Mouse (Mus musculus): ENCODE measurements around the gene Hoxc12. TPM values are rescaled to one million over a fixed set of nuclear protein-coding genes. Genes with fewer than 3 reads are reported as not detected.
A peak's percentile ranks its signal among the peaks of the same experiment; 100 is the strongest.

Hoxc12 gene
- total RNA-seq, 2 experiments from 2014 or later, result not detected

- DNase-seq (ENCODE audit: low spot score), result peak; percentile 78
These were observed 27.4 kb downstream of the Hoxc12 start for GRCm38 (mm10) chr15:102963671-102964640.

GRCm38 (mm10) chr15:102965003-102965891 is 28.7 kb downstream of the Hoxc12 start:
- no peak for DNase-seq (ENCODE audit: low spot score)

DNA sequence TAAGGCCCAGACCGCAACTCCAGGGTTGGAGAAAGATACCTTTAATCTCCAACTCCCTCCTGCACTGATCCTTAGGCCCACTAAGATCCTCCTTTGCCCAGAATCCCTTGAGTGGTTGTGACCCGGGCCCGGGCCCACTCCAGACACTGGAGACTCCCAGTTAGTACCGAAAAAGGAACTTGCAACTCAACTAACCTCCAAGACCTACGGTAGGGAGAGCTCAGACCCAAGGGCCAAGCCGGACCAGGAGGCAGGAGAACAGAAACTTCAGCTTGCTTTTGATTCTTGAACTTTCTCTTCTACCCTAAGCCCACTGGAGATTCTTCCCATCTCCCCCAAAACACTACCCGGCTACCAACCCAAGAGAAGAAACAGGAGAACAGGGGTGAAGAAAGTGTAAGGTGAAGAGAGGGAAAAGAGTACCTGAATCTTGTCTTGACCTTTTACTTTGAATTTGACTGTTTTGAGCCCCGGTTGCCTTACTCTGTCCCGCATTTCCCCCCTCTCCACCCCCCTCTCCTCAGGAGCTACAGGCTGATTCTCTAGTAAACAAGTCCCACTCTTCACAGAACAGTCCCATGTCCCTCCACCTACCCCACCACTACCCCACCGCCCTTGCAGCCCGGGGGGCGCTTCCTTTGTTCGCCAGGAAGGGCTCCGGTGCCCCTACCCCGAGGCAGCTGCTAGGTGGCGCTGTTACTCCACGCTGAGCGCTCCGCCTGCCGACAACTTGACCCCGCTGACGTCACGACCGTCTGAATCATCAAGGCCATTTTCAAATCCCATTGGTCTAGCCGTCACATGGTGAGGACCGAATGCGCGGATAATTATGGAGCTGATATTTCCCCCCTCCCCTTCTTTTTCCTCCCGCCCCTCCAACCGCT is 29.6 kb downstream of the Hoxc12 start:
- peak; percentile 97 for DNase-seq (ENCODE audit: low spot score)

GRCm38 (mm10) chr15:102966776-102967311 is 30.3 kb downstream of the Hoxc12 start, which contains the start of gene Hoxc10:
Gene Hoxc10 (plus strand): TSS chr15:102966796.
- peak; percentile 50 for DNase-seq (ENCODE audit: low spot score)

DNA sequence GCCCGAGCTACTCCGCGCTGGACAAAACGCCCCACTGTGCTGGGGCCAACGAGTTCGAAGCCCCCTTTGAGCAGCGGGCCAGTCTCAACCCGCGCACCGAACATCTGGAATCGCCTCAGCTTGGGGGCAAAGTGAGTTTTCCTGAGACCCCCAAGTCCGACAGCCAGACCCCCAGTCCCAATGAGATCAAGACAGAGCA is 30.7 kb downstream of the Hoxc12 start, which contains the start of gene Hoxc5:
Hoxc5 (plus strand) TSS at position 132 of the 199 bp plus-strand sequence.
- no peak for DNase-seq (ENCODE audit: low spot score)

DNA sequence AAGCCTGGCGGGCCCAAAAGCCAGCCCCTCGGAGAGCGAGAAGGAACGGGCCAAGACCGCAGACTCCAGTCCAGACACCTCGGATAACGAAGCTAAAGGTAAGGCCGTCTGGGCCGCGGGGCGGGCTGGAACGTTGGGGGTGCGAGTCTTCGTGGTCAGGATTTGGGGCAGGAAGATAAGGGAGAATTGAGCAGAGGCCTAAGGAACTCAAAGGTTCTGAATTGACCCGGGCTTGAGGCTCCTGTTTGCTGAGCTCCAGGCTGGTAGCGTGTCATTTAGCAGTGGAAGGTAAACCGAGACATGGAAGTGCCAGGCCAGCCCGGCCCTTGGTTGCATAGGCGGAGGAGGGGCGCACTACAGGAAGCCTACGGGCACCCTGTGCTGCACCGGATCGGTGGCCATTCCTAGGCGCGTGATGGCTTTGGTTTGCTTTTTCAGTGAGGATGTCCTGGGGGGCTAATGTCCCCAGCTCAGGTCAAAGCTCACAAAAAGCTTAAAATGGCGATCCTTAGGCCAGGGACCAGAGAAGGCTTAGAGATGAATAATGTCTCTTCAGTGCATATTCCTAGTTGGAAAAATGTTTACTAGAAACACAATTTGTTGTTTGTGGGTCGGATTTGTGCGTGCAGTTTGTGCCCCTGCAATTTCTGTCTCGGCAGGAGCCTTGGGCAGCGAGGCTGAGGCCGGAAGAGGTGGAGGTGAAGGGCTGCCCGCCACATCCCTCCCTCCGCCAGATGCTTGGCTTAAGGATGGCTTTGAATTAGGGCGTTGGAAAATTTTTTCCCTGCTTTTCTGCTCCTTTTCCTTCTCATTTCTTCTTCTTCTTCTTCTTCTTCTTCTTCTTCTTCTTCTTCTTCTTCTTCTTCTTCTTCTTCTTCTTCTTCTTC is 31.2 kb downstream of the Hoxc12 start:
- peak; percentile 43 for DNase-seq (ENCODE audit: low spot score)

DNA sequence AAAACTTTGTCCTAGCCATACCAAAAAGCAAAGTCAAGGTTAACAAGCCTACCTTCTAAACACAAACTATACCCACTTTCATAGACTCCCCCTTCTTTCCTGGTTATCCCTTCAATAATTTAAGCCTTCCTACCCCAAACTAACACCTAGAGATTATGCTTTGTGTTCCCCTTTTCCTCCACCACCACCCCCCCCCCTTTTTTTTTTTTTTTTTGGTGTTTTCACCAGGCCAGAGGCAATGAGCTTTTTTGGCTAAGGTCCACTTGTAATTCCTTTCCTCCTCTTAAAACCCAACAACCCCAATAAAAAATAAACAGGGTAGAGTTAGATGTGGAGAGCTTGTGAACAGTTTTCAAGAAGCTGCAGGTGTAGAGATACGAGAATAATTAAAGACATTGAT is 32.7 kb downstream of the Hoxc12 start:
- DNase-seq (ENCODE audit: low spot score), result no peak

- peak; percentile 50 for DNase-seq (ENCODE audit: low spot score)
These were observed 34.2 kb downstream of the Hoxc12 start for GRCm38 (mm10) chr15:102970740-102971139.

DNA sequence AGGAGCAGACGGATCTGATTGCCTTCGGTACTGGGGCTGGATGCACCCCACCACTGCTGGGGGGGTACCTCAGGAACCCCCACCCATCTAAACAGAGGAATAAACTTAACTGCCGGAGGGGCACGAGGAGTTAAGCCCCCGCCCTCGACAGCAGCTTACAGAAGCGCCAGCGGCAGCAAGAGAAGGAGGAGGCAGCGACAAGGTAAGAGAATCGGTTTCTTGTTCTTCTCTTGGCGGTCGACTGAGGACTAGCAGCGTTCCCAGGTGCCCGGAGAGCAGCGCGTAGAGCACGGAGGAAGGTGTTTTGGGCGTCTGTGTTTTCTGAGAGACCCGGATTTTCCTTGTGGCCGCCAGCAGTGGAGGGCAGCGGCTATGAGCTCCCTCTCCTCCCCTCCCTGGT is 35.7 kb downstream of the Hoxc12 start:
- no peak for DNase-seq (ENCODE audit: low spot score)

GRCm38 (mm10) chr15:102972753-102973152 is 36.2 kb downstream of the Hoxc12 start:
- DNase-seq (ENCODE audit: low spot score), result no peak

DNA sequence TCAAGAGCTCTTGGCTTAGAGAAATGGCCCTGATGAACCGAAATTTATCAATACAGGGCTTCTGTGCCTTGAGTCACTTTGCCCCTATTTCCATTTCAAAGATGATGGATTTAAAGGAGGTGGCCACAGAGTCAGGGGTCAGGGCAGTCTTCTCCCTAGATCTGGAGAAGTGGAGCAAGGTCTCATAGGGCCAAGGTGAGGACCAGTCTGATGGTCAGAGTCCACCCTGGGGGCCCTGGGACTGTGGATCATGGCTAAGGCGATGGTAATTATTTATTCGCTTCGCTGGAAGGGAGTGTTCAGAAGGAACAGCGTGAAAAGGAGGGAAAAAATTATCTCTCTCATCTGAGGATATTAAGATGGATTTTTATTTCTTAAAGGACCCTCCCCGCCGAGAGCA is 38.5 kb downstream of the Hoxc12 start:
- DNase-seq (ENCODE audit: low spot score), result no peak

GRCm38 (mm10) chr15:102975688-102976111 is 39.1 kb downstream of the Hoxc12 start:
- no peak for DNase-seq (ENCODE audit: low spot score)

- DNase-seq (ENCODE audit: low spot score), result no peak
These were observed 39.6 kb downstream of the Hoxc12 start, which contains the start of gene Hoxc9 for GRCm38 (mm10) chr15:102976171-102976570. Gene Hoxc9 (plus strand): TSS chr15:102976439.

GRCm38 (mm10) chr15:102976631-102977422 is 40.3 kb downstream of the Hoxc12 start:
- DNase-seq (ENCODE audit: low spot score), result peak; percentile 50

DNA sequence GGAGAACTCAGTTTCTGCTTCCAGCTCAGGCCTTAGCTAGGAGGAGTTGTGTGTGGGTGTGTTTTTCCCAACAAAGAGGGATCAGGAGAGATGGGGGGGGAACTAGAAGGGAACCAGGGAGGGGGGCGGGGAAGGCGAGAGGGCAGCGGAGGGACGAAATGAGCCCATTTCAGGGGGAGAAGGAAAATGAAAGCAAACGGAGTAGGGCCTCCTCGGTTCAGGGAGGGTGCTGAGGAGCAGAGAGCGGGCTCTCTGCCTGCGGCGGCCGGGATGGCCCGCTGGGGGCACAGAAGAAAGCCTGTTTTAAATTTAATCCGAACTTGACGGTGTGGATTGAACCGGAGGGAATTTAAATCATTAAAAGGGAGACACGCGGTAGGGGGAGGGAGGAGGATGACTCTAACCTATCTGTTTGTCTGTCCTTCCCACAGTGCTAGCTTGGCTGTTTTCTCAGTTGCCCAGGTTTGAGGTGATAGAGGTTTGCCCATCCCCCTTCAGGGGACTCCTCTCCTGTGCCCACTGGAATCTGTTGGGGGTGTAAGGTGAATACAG is 40.9 kb downstream of the Hoxc12 start:
- no peak for DNase-seq (ENCODE audit: low spot score)

- no peak for DNase-seq (ENCODE audit: low spot score)
These were observed 42.3 kb downstream of the Hoxc12 start for GRCm38 (mm10) chr15:102978615-102979515.

- DNase-seq (ENCODE audit: low spot score), result no peak
These were observed 43.4 kb downstream of the Hoxc12 start for GRCm38 (mm10) chr15:102979936-102980335.

DNA sequence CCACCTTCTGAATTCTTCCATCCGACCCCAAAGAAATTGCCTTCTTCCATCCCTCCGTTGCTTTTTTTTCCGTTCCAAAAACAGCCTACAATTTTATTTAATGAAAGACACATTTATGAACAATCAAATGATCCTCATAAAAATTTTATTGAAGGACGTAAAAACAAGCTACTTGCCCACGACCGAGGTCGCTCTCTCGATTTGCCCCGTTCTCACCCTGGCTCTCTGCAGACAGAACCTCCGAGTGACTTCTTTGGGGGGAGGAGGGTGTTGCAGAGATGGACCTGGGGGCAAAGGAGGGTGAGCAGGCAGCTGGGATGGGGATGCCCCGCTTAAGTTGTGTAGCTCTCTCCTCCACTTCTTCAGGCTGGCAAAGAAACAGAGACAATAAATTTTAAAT is 43.8 kb downstream of the Hoxc12 start:
- no peak for DNase-seq (ENCODE audit: low spot score)

All from gastrocnemius, adult 18-20 months (tissue).